Mouse (Mus musculus) brain, embryonic 18.5 days (tissue): ENCODE results near the gene Btbd35f12.
"Not testable (repeated sequence)": the region's sequence is repeated elsewhere in the genome, so short reads cannot be mapped to it uniquely, and the experiment has no call there.

Source experiments
- DNase-seq: peaks from one replicate; pipeline ENCODE4 v3.0.0-alpha.2; 2012; ENCODE audit warnings: low read depth, low spot score

The Btbd35f12 gene

DNA sequence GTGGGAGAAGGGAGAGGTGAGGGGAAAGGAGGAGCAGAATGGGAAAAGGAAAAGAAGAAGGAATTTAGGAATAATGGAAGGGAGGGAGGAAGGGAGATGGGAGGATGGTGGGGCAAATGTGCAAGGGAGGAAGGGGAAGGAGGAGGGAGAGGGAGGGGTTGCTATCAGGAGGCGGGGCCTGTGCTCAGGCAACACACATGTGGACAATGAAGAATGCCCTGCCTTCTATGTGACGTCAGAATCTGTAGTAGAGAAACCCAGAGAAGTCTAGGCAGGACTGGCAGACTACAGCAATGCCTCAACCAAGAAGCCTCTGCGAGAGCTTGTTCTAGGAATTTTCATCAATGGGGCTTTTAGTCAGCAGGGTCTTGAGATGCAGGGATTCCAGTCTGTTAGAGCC is at the start of gene Btbd35f12:
Gene Btbd35f12 (plus strand): TSS at position 301 of the 400 bp plus-strand sequence.
- not testable (repeated sequence) for DNase-seq

- not testable (repeated sequence) for DNase-seq
These were observed 40.1 kb downstream of the Btbd35f12 start for GRCm38 (mm10) chrX:33353254-33353653.
